In the genomic region with DNA sequence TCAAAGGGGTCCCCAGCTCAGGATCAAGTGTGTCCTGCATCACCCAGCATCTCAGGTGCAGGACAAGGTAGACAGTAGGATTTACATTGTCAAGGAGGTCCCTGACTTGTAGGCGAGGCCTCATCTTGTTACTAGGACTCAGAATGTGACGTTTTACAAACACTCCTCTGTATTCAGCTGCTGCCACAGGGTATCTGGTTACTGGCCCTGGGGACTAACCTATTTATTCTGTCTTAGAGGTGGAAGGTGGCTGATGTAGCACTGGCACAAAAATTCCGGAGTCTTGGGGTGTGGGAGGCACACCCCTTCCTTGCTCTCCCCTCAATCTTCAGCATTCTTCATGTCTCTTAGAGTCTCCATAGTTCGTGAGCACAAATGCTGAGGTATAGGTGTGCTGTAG, we compare ENCODE assay signal across 22 mouse cellular contexts.
"Had no signal": no experiment of that assay in that cellular context is flagged by ENCODE, and none has a peak within 500 bp of the region (broad histone marks: within the 10 kb centered on the region; RNA-seq: fewer than 3 reads in every experiment).

No protein-coding gene starts in this region.

- DNase-seq: kidney, adult 11 months; kidney, adult 8-10 months; kidney, postnatal 14 days; layer of hippocampus, postnatal 36 days; liver, postnatal 0 days; lung, embryonic 14.5 days; lung, postnatal 36 days; retina, postnatal 1 day; thymus, adult 2 months; thymus, postnatal 14 days; thymus, postnatal 4 days had no signal

- H3K36me3 ChIP-seq: limb, embryonic 15.5 days; midbrain, embryonic 10.5 days; midbrain, embryonic 13.5 days; neural tube, embryonic 13.5 days had no signal

- H3K4me2 ChIP-seq: limb, embryonic 15.5 days; liver, embryonic 11.5 days; lung, embryonic 14.5 days; midbrain, embryonic 13.5 days; neural tube, embryonic 13.5 days had no signal

- H3K27me3 ChIP-seq: limb, embryonic 15.5 days; megakaryocyte, embryonic 14.5 days; midbrain, embryonic 13.5 days; neural tube, embryonic 13.5 days had no signal

- H3K9me3 ChIP-seq: limb, embryonic 15.5 days; megakaryocyte, embryonic 14.5 days; midbrain, embryonic 10.5 days; midbrain, embryonic 13.5 days; neural tube, embryonic 13.5 days had no signal

- H3K4me3 ChIP-seq: left cerebral cortex, adult 2 months; limb, embryonic 15.5 days; megakaryocyte, embryonic 14.5 days; midbrain, embryonic 10.5 days; midbrain, embryonic 13.5 days; myocyte; neural tube, embryonic 13.5 days had no signal

- H3K9ac ChIP-seq: limb, embryonic 15.5 days; liver, embryonic 14.5 days; liver, postnatal 0 days; lung, embryonic 14.5 days; midbrain, embryonic 13.5 days; neural tube, embryonic 13.5 days had no signal

- ATAC-seq: liver, postnatal 0 days; lung, postnatal 0 days; midbrain, embryonic 13.5 days; midbrain, embryonic 16.5 days had no signal

- H3K27ac ChIP-seq: left cerebral cortex, adult 2 months; limb, embryonic 15.5 days; liver, embryonic 14.5 days; midbrain, embryonic 10.5 days; midbrain, embryonic 13.5 days; neural tube, embryonic 13.5 days had no signal
